21 mouse cellular contexts compared by ENCODE assay signal in the genomic region with DNA sequence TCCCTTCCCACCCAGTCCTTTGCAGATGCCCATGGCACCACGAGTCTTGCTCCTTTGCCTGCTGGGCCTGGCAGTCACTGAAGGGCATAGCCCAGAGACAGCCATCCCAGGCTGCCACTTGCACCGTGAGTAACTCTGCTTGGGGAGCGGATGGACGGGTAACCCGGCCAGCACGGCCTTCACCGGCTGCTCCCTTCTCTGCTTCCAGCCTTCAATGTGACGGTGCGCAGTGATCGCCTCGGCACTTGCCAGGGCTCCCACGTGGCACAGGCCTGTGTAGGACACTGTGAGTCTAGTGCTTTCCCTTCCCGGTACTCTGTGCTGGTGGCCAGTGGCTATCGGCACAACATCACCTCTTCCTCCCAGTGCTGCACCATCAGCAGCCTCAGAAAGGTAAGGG. TPM values are rescaled to one million over a fixed set of nuclear protein-coding genes. Genes with fewer than 3 reads are reported as not detected.
DNase-seq lines count a peak whose midpoint lies in the region; ATAC-seq lines count a peak whose summit lies in the region.
"Had no signal": no experiment of that assay in that cellular context is flagged by ENCODE, and none has a peak within 500 bp of the region (broad histone marks: within the 10 kb centered on the region; RNA-seq: fewer than 3 reads in every experiment).

No protein-coding gene starts in this region.

- H3K36me3 ChIP-seq in forebrain, embryonic 10.5 days (replicated peaks), result peaks cover 48% of the 10 kb centered on the region
- H3K36me3 ChIP-seq in forebrain, embryonic 14.5 days (ENCODE audit: control insufficient read depth, insufficient read depth, low read length), result peaks cover 55% of the 10 kb centered on the region
- H3K36me3 ChIP-seq in lung, embryonic 16.5 days (ENCODE audit: control insufficient read depth, insufficient read depth, low read length), result peaks cover 12% of the 10 kb centered on the region
- peaks cover 42% of the 10 kb centered on the region for H3K36me3 ChIP-seq in limb, embryonic 10.5 days
- H3K36me3 ChIP-seq: liver, embryonic 15.5 days had no signal

- no peak for ATAC-seq in forebrain, embryonic 14.5 days
- 0 out of 2 replicates have a peak, but pooled peaks have one; percentile 5 for ATAC-seq in lung, embryonic 16.5 days (ENCODE audit: low read depth)
- ATAC-seq: activated CD4-positive, CD25-positive, alpha-beta regulatory T cell, adult 4 months; Patski had no signal

- H3K9me3 ChIP-seq in forebrain, embryonic 10.5 days, result no peaks in the 10 kb centered on the region
- H3K9me3 ChIP-seq in forebrain, embryonic 14.5 days (replicated peaks; ENCODE audit: control insufficient read depth, low read length), result no peaks in the 10 kb centered on the region
- no peaks in the 10 kb centered on the region for H3K9me3 ChIP-seq in lung, embryonic 16.5 days (ENCODE audit: control insufficient read depth, low read length)
- no peaks in the 10 kb centered on the region for H3K9me3 ChIP-seq in limb, embryonic 10.5 days (replicated peaks)
- H3K9me3 ChIP-seq: liver, embryonic 15.5 days had no signal

- no peak for DNase-seq in forebrain, embryonic 10.5 days (ENCODE audit: extremely low spot score, low spot score)
- DNase-seq in forebrain, embryonic 14.5 days (ENCODE audit: low spot score), result no peak
- no peak for DNase-seq in lung, postnatal 4 days
- DNase-seq in adrenal gland, postnatal 36 days, result peak; percentile 77 to 84
- no peak for DNase-seq in limb, embryonic 10.5 days (ENCODE audit: low spot score)
- DNase-seq in frontal cortex, postnatal 10 days (ENCODE audit: low spot score in 2 of 2), result no peak
- DNase-seq in spleen, postnatal 36 days (ENCODE audit: low spot score in 2 of 2), result no peak
- DNase-seq: gastrocnemius, postnatal 25 days; layer of hippocampus, postnatal 36 days; retina, postnatal 1 day; thymus, postnatal 36 days had no signal

- H3K27ac ChIP-seq in forebrain, embryonic 10.5 days, result peak overlapping the region; percentile 44; the same call in 1 of the 2 replicates
- no peak overlapping the region for H3K27ac ChIP-seq in forebrain, embryonic 14.5 days (ENCODE audit: low read depth, low read length)
- no peak overlapping the region for H3K27ac ChIP-seq in lung, embryonic 16.5 days (ENCODE audit: low read length)
- peak overlapping the region; percentile 8; the same call in 1 of the 2 replicates for H3K27ac ChIP-seq in limb, embryonic 10.5 days
- H3K27ac ChIP-seq: liver, embryonic 15.5 days had no signal

- no peaks in the 10 kb centered on the region for H3K27me3 ChIP-seq in forebrain, embryonic 10.5 days (ENCODE audit: poor library complexity, severe bottlenecking)
- H3K27me3 ChIP-seq in forebrain, embryonic 14.5 days (replicated peaks; ENCODE audit: control insufficient read depth, insufficient read depth, low read length), result no peaks in the 10 kb centered on the region
- H3K27me3 ChIP-seq in lung, embryonic 16.5 days (ENCODE audit: control insufficient read depth, insufficient read depth, low read depth, low read length), result no peaks in the 10 kb centered on the region
- no peaks in the 10 kb centered on the region for H3K27me3 ChIP-seq in limb, embryonic 10.5 days (ENCODE audit: low read depth, poor library complexity, severe bottlenecking)
- H3K27me3 ChIP-seq: liver, embryonic 15.5 days; Patski had no signal

- H3K4me3 ChIP-seq in forebrain, embryonic 10.5 days, result no peak overlapping the region
- no peak overlapping the region for H3K4me3 ChIP-seq in forebrain, embryonic 14.5 days (ENCODE audit: low read depth, low read length)
- H3K4me3 ChIP-seq in lung, embryonic 16.5 days (ENCODE audit: low read length), result no peak overlapping the region
- H3K4me3 ChIP-seq in limb, embryonic 10.5 days, result no peak overlapping the region
- H3K4me3 ChIP-seq: liver, embryonic 15.5 days had no signal

- no peak overlapping the region for H3K4me2 ChIP-seq in forebrain, embryonic 14.5 days (ENCODE audit: low read length)
- no peak overlapping the region for H3K4me2 ChIP-seq in lung, embryonic 16.5 days (ENCODE audit: low read depth, low read length)
- H3K4me2 ChIP-seq: liver, embryonic 15.5 days had no signal

- H3K4me1 ChIP-seq in forebrain, embryonic 10.5 days, result peaks cover 18% of the 10 kb centered on the region
- H3K4me1 ChIP-seq in forebrain, embryonic 14.5 days (ENCODE audit: control insufficient read depth, insufficient read depth, low read length), result no peaks in the 10 kb centered on the region
- no peaks in the 10 kb centered on the region for H3K4me1 ChIP-seq in lung, embryonic 16.5 days (replicated peaks; ENCODE audit: control insufficient read depth, insufficient read depth, low read length)
- peaks cover 23% of the 10 kb centered on the region for H3K4me1 ChIP-seq in limb, embryonic 10.5 days
- H3K4me1 ChIP-seq: liver, embryonic 15.5 days had no signal

- H3K9ac ChIP-seq in forebrain, embryonic 14.5 days (ENCODE audit: low read length), result no peak overlapping the region
- no peak overlapping the region for H3K9ac ChIP-seq in lung, embryonic 16.5 days (ENCODE audit: low read length)
- H3K9ac ChIP-seq: liver, embryonic 15.5 days had no signal

- WGBS in forebrain, embryonic 10.5 days, result 90% methylated on average over 14 of the region's 14 CpGs
- WGBS in forebrain, embryonic 14.5 days, result 90% methylated on average over 14 of the region's 14 CpGs
- 81% methylated on average over 14 of the region's 14 CpGs for WGBS in lung, embryonic 16.5 days
- 90% methylated on average over 14 of the region's 14 CpGs for WGBS in limb, embryonic 10.5 days

RNA-seq across cellular contexts. Expression of gene Gpha2, which starts 0.6 kb away (rescaled TPM):
- polyA plus RNA-seq in forebrain, embryonic 10.5 days (2016; fragmentation: Nextera tagmentation; extraction: Ambion mirVana), result 0.58 TPM in 1 of 2 replicates, not detected in the other
- polyA plus RNA-seq in forebrain, embryonic 14.5 days (2014; fragmentation: Nextera tagmentation; extraction: Ambion mirVana), result 0.30 TPM in 1 of 2 replicates, not detected in the other
- 0.63 and 0.88 TPM in 2 replicates for polyA plus RNA-seq in lung, embryonic 16.5 days (2015; fragmentation: Nextera tagmentation; extraction: Ambion mirVana)
- total RNA-seq in adrenal gland, postnatal 36 days (2021), result 10 to 100 TPM; 25.5 to 27.9 TPM
- 0.97 and 2.1 TPM in 2 replicates for polyA plus RNA-seq in limb, embryonic 10.5 days (2016; fragmentation: Nextera tagmentation; extraction: Ambion mirVana)
- total RNA-seq: gastrocnemius, postnatal 25 days; heart, adult 8-10 months; layer of hippocampus, adult 18-20 months; layer of hippocampus, postnatal 36 days; left cerebral cortex, postnatal 36 days had no signal
- polyA plus RNA-seq: activated CD4-positive, CD25-positive, alpha-beta regulatory T cell, adult 4 months; heart, postnatal 0 days; kidney, embryonic 14.5 days had no signal

RNA-seq across cellular contexts. Expression of gene Ppp2r5b, which starts 8.9 kb away (rescaled TPM):
- polyA plus RNA-seq in forebrain, embryonic 10.5 days (2016; fragmentation: Nextera tagmentation; extraction: Ambion mirVana), result 21.6 and 24.4 TPM in 2 replicates
- 74.3 and 98.9 TPM in 2 replicates for polyA plus RNA-seq in forebrain, embryonic 14.5 days (2014; fragmentation: Nextera tagmentation; extraction: Ambion mirVana)
- polyA plus RNA-seq in lung, embryonic 16.5 days (2015; fragmentation: Nextera tagmentation; extraction: Ambion mirVana), result 17.8 and 20.2 TPM in 2 replicates
- 100 to 1,000 TPM in 1 of 2 experiments, 10 to 100 TPM in 1; 83.5 to 129 TPM for total RNA-seq in adrenal gland, postnatal 36 days (2021)
- polyA plus RNA-seq in limb, embryonic 10.5 days (2016; fragmentation: Nextera tagmentation; extraction: Ambion mirVana), result 16.6 and 17.2 TPM in 2 replicates

RNA-seq across cellular contexts. Expression of gene Atg2a, which starts 14.7 kb away (rescaled TPM):
- polyA plus RNA-seq in forebrain, embryonic 10.5 days (2016; fragmentation: Nextera tagmentation; extraction: Ambion mirVana), result 11.1 and 11.4 TPM in 2 replicates
- 7.9 and 9.6 TPM in 2 replicates for polyA plus RNA-seq in forebrain, embryonic 14.5 days (2014; fragmentation: Nextera tagmentation; extraction: Ambion mirVana)
- polyA plus RNA-seq in lung, embryonic 16.5 days (2015; fragmentation: Nextera tagmentation; extraction: Ambion mirVana), result 10.3 and 12.6 TPM in 2 replicates
- 10 to 100 TPM; 30.7 to 33.3 TPM for total RNA-seq in adrenal gland, postnatal 36 days (2021)
- 11.4 and 13.0 TPM in 2 replicates for polyA plus RNA-seq in limb, embryonic 10.5 days (2016; fragmentation: Nextera tagmentation; extraction: Ambion mirVana)

RNA-seq across cellular contexts. Expression of gene Majin, which starts 42.6 kb away (rescaled TPM):
- polyA plus RNA-seq in forebrain, embryonic 10.5 days (2016; fragmentation: Nextera tagmentation; extraction: Ambion mirVana), result not detected in 2 replicates
- not detected in 2 replicates for polyA plus RNA-seq in forebrain, embryonic 14.5 days (2014; fragmentation: Nextera tagmentation; extraction: Ambion mirVana)
- not detected in 2 replicates for polyA plus RNA-seq in lung, embryonic 16.5 days (2015; fragmentation: Nextera tagmentation; extraction: Ambion mirVana)
- total RNA-seq in adrenal gland, postnatal 36 days (2021), result 1 to 10 TPM; 1.7 TPM
- polyA plus RNA-seq in limb, embryonic 10.5 days (2016; fragmentation: Nextera tagmentation; extraction: Ambion mirVana), result not detected in 2 replicates
- total RNA-seq: gastrocnemius, postnatal 25 days; heart, adult 8-10 months; layer of hippocampus, adult 18-20 months; layer of hippocampus, postnatal 36 days had no signal
- polyA plus RNA-seq: embryonic facial prominence, embryonic 14.5 days; heart, postnatal 0 days; kidney, embryonic 14.5 days; liver, embryonic 15.5 days; Patski had no signal

RNA-seq across cellular contexts. Expression of gene Ehd1, which starts 49.8 kb away (rescaled TPM):
- 76.8 and 82.1 TPM in 2 replicates for polyA plus RNA-seq in forebrain, embryonic 10.5 days (2016; fragmentation: Nextera tagmentation; extraction: Ambion mirVana)
- polyA plus RNA-seq in forebrain, embryonic 14.5 days (2014; fragmentation: Nextera tagmentation; extraction: Ambion mirVana), result 71.3 and 79.8 TPM in 2 replicates
- 77.9 and 81.6 TPM in 2 replicates for polyA plus RNA-seq in lung, embryonic 16.5 days (2015; fragmentation: Nextera tagmentation; extraction: Ambion mirVana)
- total RNA-seq in adrenal gland, postnatal 36 days (2021), result 100 to 1,000 TPM; 119 to 188 TPM
- 72.5 and 74.9 TPM in 2 replicates for polyA plus RNA-seq in limb, embryonic 10.5 days (2016; fragmentation: Nextera tagmentation; extraction: Ambion mirVana)

Comparison
In these comparisons a context has a peak if more than half of its experiments do, and no peak if none do; other contexts are left out.
1. H3K27ac ChIP-seq: peak in forebrain, embryonic 10.5 days (single experiment) and limb, embryonic 10.5 days (single experiment); none in forebrain, embryonic 14.5 days (single experiment) and lung, embryonic 16.5 days (single experiment).
2. DNase-seq: peak in adrenal gland, postnatal 36 days (2 of 2); none in forebrain, embryonic 10.5 days (single experiment), forebrain, embryonic 14.5 days (single experiment), lung, postnatal 4 days (0 of 2), limb, embryonic 10.5 days (single experiment), frontal cortex, postnatal 10 days (0 of 2) and spleen, postnatal 36 days (0 of 2).